ENCODE assay signal across 25 mouse cellular contexts in the genomic region with DNA sequence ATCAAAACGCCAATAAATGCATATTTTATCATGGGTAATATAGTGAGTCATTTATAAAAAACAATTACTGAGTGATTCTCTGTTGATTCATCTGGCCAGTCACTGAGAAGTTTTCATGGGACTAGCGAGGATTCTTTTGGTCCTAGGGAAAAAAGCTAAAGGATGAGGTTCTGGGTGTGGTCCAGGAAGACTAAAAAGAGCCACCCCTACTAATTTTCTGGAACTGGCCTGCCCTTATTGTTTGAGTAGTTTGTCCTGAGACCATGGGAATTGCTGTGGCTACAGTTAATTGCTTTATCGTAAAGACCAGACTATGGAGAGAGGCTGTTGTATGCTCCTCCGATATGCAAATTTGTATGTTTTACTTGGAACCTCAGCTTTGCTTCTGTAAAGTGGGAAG. TPM values are rescaled to one million over a fixed set of nuclear protein-coding genes. Genes with fewer than 3 reads are reported as not detected.
DNase-seq lines count a peak whose midpoint lies in the region; TF ChIP-seq lines count a peak whose summit lies in the region.
"Had no signal": no experiment of that assay in that cellular context is flagged by ENCODE, and none has a peak within 500 bp of the region (broad histone marks: within the 10 kb centered on the region; RNA-seq: fewer than 3 reads in every experiment).

No protein-coding gene starts in this region.

- no peak overlapping the region for H3K9ac ChIP-seq in heart, adult 2 months (ENCODE audit: low read depth, low read length)
- H3K9ac ChIP-seq: embryonic facial prominence, embryonic 13.5 days; embryonic facial prominence, embryonic 15.5 days; forebrain, embryonic 13.5 days; forebrain, embryonic 15.5 days had no signal

- intact Hi-C loops in gastrocnemius, adult 2 months (cut with DNase I): loop anchor here (10.0 kb wide), 1 partner anchor 87 kb away; no protein-coding TSS in a partner anchor
- intact Hi-C loops in heart, adult 2 months (cut with DNase I): loop anchor here (10.0 kb wide), 2 partner anchors 137 to 167 kb away; a partner anchor contains a TSS
- intact Hi-C loops in heart, postnatal 36 days (cut with DNase I): loop anchor here (10.0 kb wide), 2 partner anchors 137 to 897 kb away; a partner anchor contains a TSS

- no peaks in the 10 kb centered on the region for H3K27me3 ChIP-seq in heart, adult 2 months (ENCODE audit: control insufficient read depth, insufficient read depth, low read length)
- no peaks in the 10 kb centered on the region for H3K27me3 ChIP-seq in kidney, adult 2 months (replicated peaks; ENCODE audit: control insufficient read depth, insufficient read depth, low read length)
- H3K27me3 ChIP-seq: CH12.LX; embryonic facial prominence, embryonic 13.5 days; embryonic facial prominence, embryonic 15.5 days; forebrain, embryonic 13.5 days; forebrain, embryonic 15.5 days had no signal

- no peaks in the 10 kb centered on the region for H3K79me2 ChIP-seq in heart, adult 2 months (replicated peaks; ENCODE audit: control insufficient read depth, insufficient read depth, low read length)

- WGBS in heart, adult 2 months: 48% methylated on average over 4 of the region's 4 CpGs
- 78% methylated on average over 4 of the region's 4 CpGs for WGBS in kidney, adult 2 months

- no peak for TF ChIP-seq EP300 in heart, adult 2 months (IDR thresholded peaks at IDR 0.05; ENCODE audit: insufficient read depth, low read depth, low read length)

- TF ChIP-seq POLR2A in heart, adult 2 months (IDR thresholded peaks at IDR 0.05; ENCODE audit: insufficient read depth, low read depth, low read length): no peak
- no peak for TF ChIP-seq POLR2A in kidney, adult 2 months (IDR thresholded peaks at IDR 0.05; ENCODE audit: low read depth, low read length)

- H3K4me3 ChIP-seq in gastrocnemius, adult 2 months: no peak overlapping the region
- no peak overlapping the region for H3K4me3 ChIP-seq in heart, adult 2 months
- H3K4me3 ChIP-seq in kidney, adult 2 months (ENCODE audit: insufficient read depth, low read depth, low read length): no peak overlapping the region
- H3K4me3 ChIP-seq in brown adipose tissue, adult 24 weeks (ENCODE audit: insufficient read depth, low read depth, low read length): no peak overlapping the region
- H3K4me3 ChIP-seq: embryonic facial prominence, embryonic 13.5 days; embryonic facial prominence, embryonic 15.5 days; forebrain, embryonic 13.5 days; forebrain, embryonic 15.5 days had no signal

- H3K4me1 ChIP-seq in heart, adult 2 months (ENCODE audit: control insufficient read depth, insufficient read depth, low read length): peaks cover 18% of the 10 kb centered on the region
- H3K4me1 ChIP-seq in kidney, adult 2 months (ENCODE audit: control insufficient read depth, insufficient read depth, low read length): no peaks in the 10 kb centered on the region
- peaks cover 17% of the 10 kb centered on the region for H3K4me1 ChIP-seq in brown adipose tissue, adult 24 weeks (ENCODE audit: control insufficient read depth, insufficient read depth, insufficient read length, low read length)
- H3K4me1 ChIP-seq: embryonic facial prominence, embryonic 13.5 days; embryonic facial prominence, embryonic 15.5 days; forebrain, embryonic 13.5 days; forebrain, embryonic 15.5 days had no signal

- peak overlapping the region; percentile 69 for H3K27ac ChIP-seq in gastrocnemius, adult 2 months
- peak overlapping the region; percentile 84 for H3K27ac ChIP-seq in heart, adult 2 months
- H3K27ac ChIP-seq in kidney, adult 2 months (ENCODE audit: insufficient read depth, low read depth, low read length): no peak overlapping the region
- peak overlapping the region; percentile 66 for H3K27ac ChIP-seq in brown adipose tissue, adult 24 weeks (replicated peaks; ENCODE audit: low read depth, low read length)
- H3K27ac ChIP-seq: embryonic facial prominence, embryonic 13.5 days; embryonic facial prominence, embryonic 15.5 days; forebrain, embryonic 13.5 days; forebrain, embryonic 15.5 days had no signal

- DNase-seq in gastrocnemius, adult 2 months: no peak
- DNase-seq in gastrocnemius, postnatal 10 days: no peak
- DNase-seq in heart, adult 2 months: no peak
- no peak for DNase-seq in heart, postnatal 36 days
- peak; percentile 12 for DNase-seq in kidney, adult 2 months
- DNase-seq in kidney, postnatal 4 days: no peak
- no peak for DNase-seq in lung, postnatal 25 days (ENCODE audit: low spot score)
- DNase-seq: adrenal gland, adult 8-10 months; adrenal gland, postnatal 14 days; adrenal gland, postnatal 36 days; B cell, adult 2 months; cerebellum, adult 11 months; cerebellum, adult 18-20 months; cerebellum, adult 8-10 months; cerebellum, adult 9-11 months; cerebellum, postnatal 14 days; cerebellum, postnatal 36 days; embryo, embryonic 11 days had no signal

- no peak for TF ChIP-seq CTCF in gastrocnemius, adult 2 months (IDR thresholded peaks at IDR 0.05)
- no peak for TF ChIP-seq CTCF in heart, adult 2 months (IDR thresholded peaks at IDR 0.05)
- TF ChIP-seq CTCF in kidney, adult 2 months (conservative IDR thresholded peaks at IDR 0.05; ENCODE audit: insufficient read depth, insufficient read length, low read depth, low read length): no peak

- H3K36me3 ChIP-seq in heart, adult 2 months (ENCODE audit: control insufficient read depth, insufficient read depth, low read length): peaks cover 5% of the 10 kb centered on the region; the same call in 1 of the 2 replicates
- no peaks in the 10 kb centered on the region for H3K36me3 ChIP-seq in kidney, adult 2 months (ENCODE audit: control insufficient read depth, insufficient read depth, low read length)
- H3K36me3 ChIP-seq: embryonic facial prominence, embryonic 13.5 days; embryonic facial prominence, embryonic 15.5 days; forebrain, embryonic 15.5 days; G1E had no signal

RNA-seq across cellular contexts. Expression of a gene that starts 28.1 kb away (rescaled TPM):
- 1 to 10 TPM; 3.0 to 3.9 TPM for total RNA-seq in gastrocnemius, adult 2 months (2021)
- total RNA-seq in gastrocnemius, postnatal 10 days (2021): 10 to 100 TPM in 1 of 2 experiments, 1 to 10 TPM in 1; 9.0 to 11.2 TPM
- total RNA-seq in heart, adult 2 months (2021): 10 to 100 TPM in 1 of 2 experiments, 1 to 10 TPM in 1; 8.6 to 10.0 TPM
- polyA plus RNA-seq in heart, adult 2 months (2012; rRNA removed): 17.0 and 26.1 TPM in 2 replicates
- total RNA-seq in heart, postnatal 36 days (2021): 1 to 10 TPM; 9.0 to 9.2 TPM
- polyA plus RNA-seq in kidney, adult 2 months (2012; rRNA removed): 56.9 and 69.9 TPM in 2 replicates
- polyA plus RNA-seq in brown adipose tissue, adult 24 weeks (2012; ENCODE audit: insufficient read depth, insufficient read length, missing spikeins): 6.4 and 11.9 TPM in 2 replicates
